Mouse (Mus musculus): Measurements from ENCODE around the gene Prtg.

The Prtg gene

GRCm38 (mm10) chr9:72806731-72807419, at the start of gene Prtg:
Prtg (plus strand) TSS chr9:72806874.
- DNase-seq (ENCODE audit: low spot score in 2 of 2): peak; percentile 4

DNA sequence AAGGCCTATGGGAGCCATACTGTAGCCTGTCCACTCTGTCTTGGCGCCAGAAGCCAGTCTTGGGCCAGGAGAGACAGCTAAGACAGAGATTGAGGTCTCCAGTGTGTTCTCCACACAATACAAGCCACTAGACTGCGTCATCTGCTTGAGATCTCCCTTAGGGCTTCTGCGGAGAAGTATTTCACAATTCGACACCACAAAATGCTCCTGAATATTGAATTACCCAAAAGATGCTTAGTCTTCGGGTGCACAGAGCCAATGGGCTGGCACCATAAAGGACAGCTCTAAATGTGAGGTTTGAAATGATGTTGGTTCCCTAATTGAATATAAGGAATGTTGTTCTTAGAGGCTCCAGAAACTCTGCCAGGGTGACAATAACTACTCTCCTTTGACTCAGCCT, 49.5 kb upstream of the Prtg start:
- DNase-seq (ENCODE audit: low spot score in 2 of 2): no peak

GRCm38 (mm10) chr9:72758705-72759131, 48.0 kb upstream of the Prtg start:
- peak in 1 of 2 experiments; percentile 39 for DNase-seq (ENCODE audit: low spot score in 2 of 2)

DNA sequence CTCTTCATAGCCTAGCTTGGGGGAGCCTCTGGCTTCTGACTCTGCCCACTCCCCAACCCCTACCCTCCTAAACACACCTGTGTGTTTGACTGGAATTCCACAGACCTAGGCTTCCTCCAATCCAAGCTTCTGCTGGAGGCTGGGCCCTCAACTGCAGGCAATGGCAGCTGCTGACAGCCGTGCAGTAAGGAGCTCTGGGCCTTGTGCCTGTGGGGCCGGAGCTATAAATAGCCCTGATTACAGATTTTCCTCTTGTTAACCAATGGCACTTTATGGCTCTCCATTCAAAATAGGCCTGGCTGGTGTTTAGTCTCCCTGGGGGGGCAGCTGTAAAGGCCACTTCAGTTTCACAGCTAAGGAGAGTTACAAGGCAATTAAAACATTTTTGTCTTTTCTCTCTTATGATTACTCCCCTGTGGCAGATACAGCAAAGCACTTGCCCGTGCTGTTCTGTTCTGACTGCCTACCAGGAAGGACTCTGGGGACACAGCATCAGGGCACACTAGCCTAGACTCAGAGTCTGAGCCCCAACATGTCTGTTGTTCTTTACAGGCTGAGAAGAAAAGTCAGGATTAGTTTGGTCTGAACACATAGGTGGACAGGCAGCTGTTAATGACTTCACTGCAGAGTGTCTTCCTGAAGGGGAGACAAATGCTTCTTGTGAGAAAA, 43.5 kb upstream of the Prtg start:
- no peak for DNase-seq (ENCODE audit: low spot score in 2 of 2)

DNA sequence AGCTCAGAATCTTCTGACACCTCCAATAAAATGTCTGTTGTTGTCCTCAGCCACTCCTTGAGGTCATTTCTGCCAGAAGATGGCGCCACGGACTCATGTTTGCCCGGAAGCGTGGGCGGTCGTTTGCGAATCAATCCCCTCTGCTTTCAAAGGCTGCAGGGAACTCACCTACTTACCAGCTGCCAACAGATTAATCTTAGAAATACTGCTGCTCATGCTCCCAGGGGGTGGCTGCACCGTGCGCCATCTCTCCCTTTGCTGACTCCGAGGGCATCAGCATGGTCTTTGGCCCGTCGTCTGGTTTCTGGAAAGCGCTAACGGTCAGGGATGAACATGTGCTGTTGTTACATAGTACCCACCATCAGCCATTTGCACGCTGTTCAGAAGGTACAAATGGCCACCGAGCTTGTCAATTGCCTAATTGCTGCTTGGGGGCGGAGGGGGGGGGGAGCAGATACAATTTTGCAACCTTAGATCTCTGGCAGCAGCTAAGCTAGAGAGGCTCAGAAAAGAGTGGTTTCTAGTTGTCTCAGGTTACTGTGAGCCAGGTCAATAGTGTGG, 39.8 kb upstream of the Prtg start:
- peak; percentile 90 for DNase-seq (ENCODE audit: low spot score in 2 of 2)

GRCm38 (mm10) chr9:72775022-72775421, 31.7 kb upstream of the Prtg start:
- DNase-seq (ENCODE audit: low spot score in 2 of 2): no peak

- no peak for DNase-seq (ENCODE audit: low spot score in 2 of 2)
Measured at GRCm38 (mm10) chr9:72779004-72779403, 27.7 kb upstream of the Prtg start.

DNA sequence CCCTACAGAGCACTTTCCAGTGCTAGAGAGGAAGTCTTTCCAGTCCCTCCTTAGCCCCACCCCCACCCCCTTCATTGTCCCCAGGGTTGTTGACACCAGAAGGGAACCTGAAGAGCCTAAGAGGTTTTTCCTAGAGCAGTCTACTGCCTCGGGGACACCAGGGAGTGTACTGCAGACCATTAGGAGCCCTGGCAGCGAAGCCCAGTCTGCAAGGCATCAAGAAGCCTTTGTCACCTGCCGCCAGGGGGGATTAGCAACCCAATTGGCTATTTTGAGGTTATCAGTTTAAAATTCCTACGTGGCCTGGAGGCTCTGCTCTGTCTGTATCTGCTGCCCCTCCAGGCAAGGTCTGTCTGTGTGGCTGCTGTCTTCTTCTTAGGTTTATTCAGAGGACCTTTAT, 26.9 kb upstream of the Prtg start:
- DNase-seq (ENCODE audit: low spot score in 2 of 2): no peak

DNA sequence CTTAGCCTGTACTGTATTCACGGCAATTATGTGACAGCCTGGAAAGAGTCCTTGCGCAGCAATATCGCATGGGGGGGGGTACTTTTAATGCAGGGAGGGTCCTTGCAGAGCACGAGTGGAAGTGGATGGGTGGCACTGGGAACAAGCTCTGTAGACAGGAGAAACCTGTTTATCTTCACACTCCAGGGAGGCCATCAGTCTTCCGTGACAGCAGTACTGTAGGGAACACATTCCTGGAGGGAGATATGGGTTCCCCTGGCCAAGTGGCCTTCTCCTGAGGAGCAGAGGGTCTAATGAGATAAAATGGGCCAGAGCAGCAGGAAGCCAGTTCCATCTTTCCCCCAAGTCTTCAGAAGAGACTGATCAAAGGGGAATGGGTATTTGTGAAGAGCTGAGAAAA, 26.0 kb upstream of the Prtg start:
- no peak for DNase-seq (ENCODE audit: low spot score in 2 of 2)

DNA sequence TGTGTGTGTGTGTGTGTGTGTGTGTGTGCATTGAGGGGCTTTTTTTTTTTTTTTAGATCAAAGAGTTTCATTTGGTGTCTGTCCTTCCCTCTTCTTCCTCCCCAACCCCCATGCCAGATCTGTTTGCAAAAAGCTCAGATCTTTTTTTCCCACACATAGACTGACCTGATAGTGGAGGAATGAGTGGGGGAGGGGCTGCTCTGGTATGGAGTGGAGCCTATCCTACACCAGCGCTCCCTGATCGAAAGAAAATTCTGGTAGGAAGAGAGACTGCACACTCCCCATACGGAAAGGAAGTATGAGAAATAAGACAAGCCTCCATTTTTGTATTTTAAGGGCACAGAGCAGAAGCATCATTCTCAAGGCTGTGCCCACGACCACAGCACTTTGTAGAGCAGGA, 25.2 kb upstream of the Prtg start:
- DNase-seq (ENCODE audit: low spot score in 2 of 2): no peak

DNA sequence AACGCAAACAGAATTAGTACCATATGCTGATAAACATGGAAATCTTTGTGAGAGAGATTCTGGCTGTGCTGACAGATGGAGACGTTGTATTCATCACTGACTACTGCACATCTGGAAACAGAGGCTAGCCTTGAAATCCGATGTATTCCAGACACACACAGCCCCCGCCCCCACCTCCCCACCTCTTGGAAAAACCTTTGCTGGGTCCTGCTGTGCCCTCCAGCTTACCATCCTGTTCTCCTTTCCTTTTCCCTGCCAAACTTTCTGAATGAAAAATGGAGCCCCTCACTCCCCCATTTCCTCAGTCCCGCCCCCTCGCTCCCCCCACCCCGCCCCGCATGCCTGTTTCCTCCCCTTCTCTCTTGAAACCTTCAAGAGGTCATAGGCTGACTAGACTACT, 24.6 kb upstream of the Prtg start:
- no peak for DNase-seq (ENCODE audit: low spot score in 2 of 2)

- DNase-seq (ENCODE audit: low spot score in 2 of 2): no peak
Measured at GRCm38 (mm10) chr9:72787732-72788131, 18.9 kb upstream of the Prtg start.

GRCm38 (mm10) chr9:72790530-72791212, 16.0 kb upstream of the Prtg start:
- DNase-seq (ENCODE audit: low spot score in 2 of 2): no peak

GRCm38 (mm10) chr9:72791213-72791582, 15.5 kb upstream of the Prtg start:
- DNase-seq (ENCODE audit: low spot score in 2 of 2): no peak

DNA sequence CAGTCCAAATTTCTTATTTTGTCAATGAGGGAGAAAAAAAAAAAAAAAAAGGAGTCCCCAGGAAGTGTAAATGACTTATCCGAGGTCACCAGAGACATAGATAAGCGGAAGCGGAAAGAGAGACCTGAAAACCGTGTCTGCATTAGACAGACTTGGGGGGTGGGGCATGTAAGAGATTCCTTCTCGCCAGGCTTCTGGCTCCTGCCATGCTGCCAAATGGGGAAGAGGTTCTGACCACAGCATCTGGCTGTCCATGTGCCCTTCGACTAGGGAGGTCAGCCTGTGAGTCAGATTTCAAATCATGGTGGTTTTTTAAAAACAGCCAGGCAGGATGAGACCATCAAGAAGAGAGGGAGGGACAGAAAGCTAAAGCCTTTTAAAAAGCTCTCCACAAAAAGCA, 15.0 kb upstream of the Prtg start:
- DNase-seq (ENCODE audit: low spot score in 2 of 2): no peak

DNA sequence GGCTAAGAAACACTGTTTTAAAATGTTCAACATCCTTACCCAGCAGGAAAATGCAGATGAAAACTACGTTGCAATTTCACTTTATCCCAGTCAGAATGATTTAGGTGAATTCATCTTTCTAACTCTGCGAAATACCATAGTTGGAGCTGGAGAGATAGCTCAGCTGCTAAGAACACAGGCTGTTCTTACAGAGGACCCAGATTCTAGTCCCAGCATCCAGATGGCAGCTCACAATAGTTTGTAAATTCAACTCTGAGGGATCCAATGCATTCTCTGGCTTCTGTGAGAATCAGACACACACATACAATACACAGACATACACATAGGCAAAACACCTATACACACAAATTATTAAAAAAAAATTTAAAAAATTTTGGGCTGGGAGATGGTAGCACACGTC, 11.4 kb upstream of the Prtg start:
- no peak for DNase-seq (ENCODE audit: low spot score in 2 of 2)

GRCm38 (mm10) chr9:72797136-72797621, 9.5 kb upstream of the Prtg start:
- no peak for DNase-seq (ENCODE audit: low spot score in 2 of 2)

- no peak for DNase-seq (ENCODE audit: low spot score in 2 of 2)
Measured at GRCm38 (mm10) chr9:72803280-72803679, 3.4 kb upstream of the Prtg start.

DNA sequence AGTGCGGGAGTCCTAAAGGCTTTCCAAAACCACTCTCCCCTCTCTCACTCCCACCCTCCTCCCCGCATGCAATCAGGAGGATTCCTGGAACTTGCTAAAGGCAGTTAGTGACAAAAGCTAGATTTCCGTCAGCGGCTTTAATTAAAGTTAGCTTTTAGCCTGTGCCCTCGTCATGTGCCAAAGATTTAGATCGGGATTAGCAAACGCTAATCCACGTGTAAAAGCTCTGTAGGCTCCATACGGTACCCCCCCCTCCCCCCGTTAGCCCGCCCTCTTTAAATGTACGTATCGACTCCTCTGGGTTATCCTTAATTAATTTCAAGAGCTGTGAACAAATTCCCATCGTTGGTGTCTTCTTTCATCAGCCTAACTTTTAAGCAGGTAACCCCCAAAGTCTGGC, 528 bp upstream of the Prtg start:
- DNase-seq (ENCODE audit: low spot score in 2 of 2): no peak

- DNase-seq (ENCODE audit: low spot score in 2 of 2): peak; percentile 12 to 30
Measured at GRCm38 (mm10) chr9:72807420-72808005, 839 bp downstream of the Prtg start.

- DNase-seq (ENCODE audit: low spot score in 2 of 2): no peak
Measured at GRCm38 (mm10) chr9:72808176-72808575, 1.5 kb downstream of the Prtg start.

- no peak for DNase-seq (ENCODE audit: low spot score in 2 of 2)
Measured at GRCm38 (mm10) chr9:72808586-72808985, 1.9 kb downstream of the Prtg start.

Measured in right cerebral cortex, postnatal 36 days (tissue).